Mouse (Mus musculus): ENCODE data around the gene Tmcc1.

The Tmcc1 gene

DNA sequence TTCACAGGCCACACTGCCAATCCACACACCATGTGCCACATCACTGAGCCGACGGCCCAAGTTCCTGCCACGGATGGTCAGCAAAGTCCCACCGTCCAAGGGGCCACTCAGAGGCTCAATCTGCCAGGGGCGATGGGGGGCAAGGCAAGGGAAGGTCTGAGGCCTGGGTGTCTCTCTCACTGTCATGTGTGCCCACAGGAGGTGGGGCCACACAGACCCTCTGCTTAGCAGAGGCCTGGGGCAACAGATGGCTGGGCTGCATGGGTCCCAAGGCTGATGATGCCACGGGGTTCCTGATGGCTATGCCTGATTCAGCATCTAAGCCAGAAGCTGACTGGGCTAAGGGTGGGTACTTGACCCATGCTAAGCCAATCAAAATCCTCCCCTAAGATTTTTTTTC is 224.6 kb downstream of the Tmcc1 start:
- no peak for DNase-seq

Data from kidney, adult 11 months (tissue).